Mouse (Mus musculus) heart, embryonic 11.5 days (tissue): ENCODE data around the gene Tifab. TPM values are rescaled to one million over a fixed set of nuclear protein-coding genes. Genes with fewer than 3 reads are reported as not detected.
"Not testable (repeated sequence)": the region's sequence is repeated elsewhere in the genome, so short reads cannot be mapped to it uniquely, and the experiment has no call there.

Source experiments
- ATAC-seq: fragments of 200-750 bp; cut with Nextera tagmentation; replicated peaks from 2 replicates; pipeline ENCODE4 v1.8.0; 2017; ENCODE audit warnings: moderate library complexity; ENCODE audit not compliant: insufficient number of reproducible peaks, low FRiP score, low TSS enrichment
- H3K27ac ChIP-seq: fragments of 300-500 bp; sonication (generic); 2 replicates; pipeline ENCODE4 v1.5.1; 2014; ENCODE audit warnings: mild to moderate bottlenecking, low read depth, low read length
- H3K27me3 ChIP-seq: fragments of 300-500 bp; sonication (generic); 2 replicates; pipeline ENCODE4 v1.6.1; 2014; ENCODE audit warnings: mild to moderate bottlenecking, low read length, mixed read lengths; ENCODE audit not compliant: control insufficient read depth, insufficient read depth
- H3K36me3 ChIP-seq: fragments of 300-500 bp; sonication (generic); 2 replicates; pipeline ENCODE4 v1.6.1; 2014; ENCODE audit warnings: mild to moderate bottlenecking, low read length, moderate library complexity, mixed read lengths; ENCODE audit not compliant: control insufficient read depth, insufficient read depth
- H3K4me1 ChIP-seq: fragments of 300-500 bp; sonication (generic); 2 replicates; pipeline ENCODE4 v1.6.1; 2014; ENCODE audit warnings: low read length; ENCODE audit not compliant: control insufficient read depth, insufficient read depth
- H3K4me2 ChIP-seq: fragments of 300-500 bp; sonication (generic); 2 replicates; pipeline ENCODE4 v1.6.1; 2014; ENCODE audit warnings: mild to moderate bottlenecking, moderate library complexity
- H3K4me3 ChIP-seq: fragments of 300-500 bp; sonication (generic); 2 replicates; pipeline ENCODE4 v1.5.1; 2014; ENCODE audit warnings: low read depth, low read length
- H3K9ac ChIP-seq: fragments of 300-500 bp; sonication (generic); 2 replicates; pipeline ENCODE4 v1.6.1; 2014; ENCODE audit warnings: mild to moderate bottlenecking, low read depth, low read length, moderate library complexity
- H3K9me3 ChIP-seq: fragments of 300-500 bp; sonication (generic); replicated peaks from 2 replicates; pipeline ENCODE4 v1.6.1; 2016; ENCODE audit warnings: low read length; ENCODE audit not compliant: control insufficient read depth
- WGBS: fragments of 180-500 bp; shearing (Covaris S2); extraction: QIAGEN DNeasy Blood & Tissue Kit; methylation state at CpG from one replicate; pipeline ENCODE4 v1.1.7; 2014; ENCODE audit not compliant: insufficient replicate concordance; 5-methylcytosine and 5-hydroxymethylcytosine counted together
- polyA plus RNA-seq: library from polyadenylated mRNA; unstranded; fragments of >200 nt; fragmentation: Nextera tagmentation; extraction: Ambion mirVana; gene quantifications from 2 replicates; pipeline ENCODE4 v1.2.1, GENCODE M21; 2014

The Tifab gene
- polyA plus RNA-seq, 1 experiment from 2014 or later, result 0.33 TPM

- not testable (repeated sequence) for H3K36me3 ChIP-seq, H3K4me2 ChIP-seq, ATAC-seq, H3K4me3 ChIP-seq, H3K27ac ChIP-seq, H3K9me3 ChIP-seq, H3K4me1 ChIP-seq, H3K9ac ChIP-seq
- H3K27me3 ChIP-seq, result peaks cover 12% of the 10 kb centered on the region
- WGBS, result 86% methylated on average over 11 of the region's 11 CpGs
These were observed 15.5 kb upstream of the Tifab start for GRCm38 (mm10) chr13:56194181-56194580.

GRCm38 (mm10) chr13:56191225-56191624 is 12.5 kb upstream of the Tifab start:
- no peak overlapping the region for H3K4me3 ChIP-seq
- 34% methylated on average over 3 of the region's 3 CpGs for WGBS
- H3K9ac ChIP-seq, result no peak overlapping the region
- H3K9me3 ChIP-seq, result no peaks in the 10 kb centered on the region
- no peaks in the 10 kb centered on the region for H3K36me3 ChIP-seq
- no peak for ATAC-seq
- H3K4me2 ChIP-seq, result no peak overlapping the region
- no peaks in the 10 kb centered on the region for H3K4me1 ChIP-seq
- no peaks in the 10 kb centered on the region for H3K27me3 ChIP-seq
- H3K27ac ChIP-seq, result no peak overlapping the region

- H3K4me1 ChIP-seq, result no peaks in the 10 kb centered on the region
- H3K27me3 ChIP-seq, result 0 out of 2 replicates have a peak, but pooled peaks cover 2% of the 10 kb centered on the region
- H3K9me3 ChIP-seq, result no peaks in the 10 kb centered on the region
- H3K4me2 ChIP-seq, result no peak overlapping the region
- WGBS, result 72% methylated on average over 5 of the region's 5 CpGs
- H3K36me3 ChIP-seq, result no peaks in the 10 kb centered on the region
- H3K9ac ChIP-seq, result no peak overlapping the region
- no peak for ATAC-seq
- no peak overlapping the region for H3K27ac ChIP-seq
- no peak overlapping the region for H3K4me3 ChIP-seq
These were observed 11.0 kb upstream of the Tifab start for GRCm38 (mm10) chr13:56189688-56190087.

- Histone ChIP-seq H3K27me3 (0 out of 2 replicates have a peak, but pooled peaks cover 4% of the 10 kb centered on the region), H3K9ac (no peak overlapping the region), H3K4me3 (no peak overlapping the region), H3K4me2 (no peak overlapping the region), H3K9me3 (peaks cover 3% of the 10 kb centered on the region; the same call in 1 of the 2 replicates), H3K4me1 (no peaks in the 10 kb centered on the region), H3K27ac (no peak overlapping the region), H3K36me3 (no peaks in the 10 kb centered on the region)
- ATAC-seq, result no peak
- 79% methylated on average over 5 of the region's 5 CpGs for WGBS
These were observed 5.0 kb upstream of the Tifab start for GRCm38 (mm10) chr13:56183687-56184086.

GRCm38 (mm10) chr13:56181424-56181823 is 2.7 kb upstream of the Tifab start:
- H3K4me2 ChIP-seq, result no peak overlapping the region
- no peak overlapping the region for H3K27ac ChIP-seq
- H3K9me3 ChIP-seq, result peaks cover 3% of the 10 kb centered on the region; the same call in 1 of the 2 replicates
- no peak overlapping the region for H3K9ac ChIP-seq
- 69% methylated on average over 8 of the region's 8 CpGs for WGBS
- no peak for ATAC-seq
- no peaks in the 10 kb centered on the region for H3K36me3 ChIP-seq
- H3K27me3 ChIP-seq, result 0 out of 2 replicates have a peak, but pooled peaks cover 4% of the 10 kb centered on the region
- no peaks in the 10 kb centered on the region for H3K4me1 ChIP-seq
- H3K4me3 ChIP-seq, result no peak overlapping the region

GRCm38 (mm10) chr13:56176310-56176709 is 2.4 kb downstream of the Tifab start:
- Histone ChIP-seq H3K4me2 (no peak overlapping the region), H3K4me1 (no peaks in the 10 kb centered on the region), H3K9ac (no peak overlapping the region), H3K27ac (no peak overlapping the region), H3K9me3 (no peaks in the 10 kb centered on the region), H3K36me3 (no peaks in the 10 kb centered on the region), H3K4me3 (no peak overlapping the region), H3K27me3 (0 out of 2 replicates have a peak, but pooled peaks cover 2% of the 10 kb centered on the region)
- no peak for ATAC-seq
- WGBS, result 78% methylated on average over 9 of the region's 9 CpGs

- Histone ChIP-seq H3K27ac (no peak overlapping the region), H3K4me1 (no peaks in the 10 kb centered on the region), H3K9me3 (no peaks in the 10 kb centered on the region), H3K4me2 (no peak overlapping the region), H3K4me3 (no peak overlapping the region), H3K36me3 (no peaks in the 10 kb centered on the region), H3K27me3 (0 out of 2 replicates have a peak, but pooled peaks cover 2% of the 10 kb centered on the region), H3K9ac (no peak overlapping the region)
- WGBS, result 75% methylated on average over 4 of the region's 4 CpGs
- no peak for ATAC-seq
These were observed 2.8 kb downstream of the Tifab start for GRCm38 (mm10) chr13:56175848-56176247.

- Histone ChIP-seq H3K9ac (no peak overlapping the region), H3K4me2 (no peak overlapping the region), H3K36me3 (no peaks in the 10 kb centered on the region), H3K4me3 (no peak overlapping the region), H3K27me3 (no peaks in the 10 kb centered on the region), H3K9me3 (no peaks in the 10 kb centered on the region), H3K4me1 (peaks cover 7% of the 10 kb centered on the region; the same call in 1 of the 2 replicates), H3K27ac (no peak overlapping the region)
- ATAC-seq, result no peak
- 39% methylated on average over 7 of the region's 7 CpGs for WGBS
These were observed 5.7 kb downstream of the Tifab start for GRCm38 (mm10) chr13:56172901-56173545.

- H3K4me1 ChIP-seq, result peaks cover 9% of the 10 kb centered on the region; the same call in 1 of the 2 replicates
- no peaks in the 10 kb centered on the region for H3K9me3 ChIP-seq
- H3K4me3 ChIP-seq, result no peak overlapping the region
- no peak overlapping the region for H3K4me2 ChIP-seq
- no peak overlapping the region for H3K27ac ChIP-seq
- no peak overlapping the region for H3K9ac ChIP-seq
- 69% methylated on average over 7 of the region's 7 CpGs for WGBS
- no peaks in the 10 kb centered on the region for H3K27me3 ChIP-seq
- ATAC-seq, result no peak
- no peaks in the 10 kb centered on the region for H3K36me3 ChIP-seq
These were observed 6.6 kb downstream of the Tifab start for GRCm38 (mm10) chr13:56172106-56172505.
